Mouse (Mus musculus) CH12.LX (cell line): ENCODE measurements around the gene Spred2. TPM values are rescaled to one million over a fixed set of nuclear protein-coding genes. Genes with fewer than 3 reads are reported as not detected.

ENCODE experiments used
- DNase-seq: peaks from one replicate; pipeline ENCODE4 v3.0.0-alpha.2; 2013; ENCODE audit errors: extremely low read depth
- H3K27ac ChIP-seq: 2 replicates; pipeline ENCODE4 v1.5.1; 2012; ENCODE audit warnings: low read depth, mild to moderate bottlenecking, control low read depth, moderate library complexity; ENCODE audit not compliant: insufficient read depth
- H3K27me3 ChIP-seq: replicated peaks from 2 replicates; pipeline ENCODE3; 2012; ENCODE audit warnings: inconsistent platforms
- H3K36me3 ChIP-seq, 2 experiments: replicated peaks in 1 of 2; 2 replicates each; pipeline versions ENCODE3 to v1.6.1; 2012; ENCODE audit warnings: inconsistent platforms in 1 of 2, low read length in 1 of 2, mild to moderate bottlenecking in 1 of 2, mixed read lengths in 1 of 2, moderate library complexity in 1 of 2; ENCODE audit not compliant: control insufficient read depth in 1 of 2, insufficient read depth in 1 of 2
- H3K4me1 ChIP-seq, 2 experiments: 2 replicates each; pipeline ENCODE4 v1.6.1; 2012; ENCODE audit warnings: inconsistent platforms in 1 of 2, moderate library complexity in 1 of 2; ENCODE audit not compliant: insufficient read depth in 2 of 2, control insufficient read depth in 1 of 2
- H3K4me2 ChIP-seq: 2 replicates; pipeline ENCODE4 v1.6.1; 2012; ENCODE audit warnings: low read depth, mild to moderate bottlenecking, control low read depth; ENCODE audit not compliant: poor library complexity, insufficient read depth, severe bottlenecking
- H3K4me3 ChIP-seq, 3 experiments: fragments of 150-350 bp in 1 of 3; sonication (generic) in 1 of 3; replicated peaks in 1 of 3; 2 replicates each; pipeline versions ENCODE3 to v1.5.1; 2011 to 2012; ENCODE audit warnings: low read depth in 2 of 3, low read length in 2 of 3, mild to moderate bottlenecking in 2 of 3, moderate library complexity in 2 of 3, control low read depth in 1 of 3, improper control_type of control experiment in 1 of 3, inconsistent platforms in 1 of 3, mixed read lengths in 1 of 3; ENCODE audit not compliant: poor library complexity in 1 of 3
- H3K79me2 ChIP-seq: replicated peaks from 2 replicates; pipeline ENCODE4 v1.6.1; 2012; ENCODE audit warnings: mild to moderate bottlenecking, moderate library complexity; ENCODE audit not compliant: control insufficient read depth, poor library complexity, insufficient read depth, severe bottlenecking; ENCODE audit errors: extremely low read depth
- H3K9ac ChIP-seq: 2 replicates; pipeline ENCODE4 v1.6.1; 2012; ENCODE audit warnings: low read depth, mild to moderate bottlenecking, control low read depth, moderate library complexity; ENCODE audit not compliant: insufficient read depth
- H3K9me3 ChIP-seq: replicated peaks from 2 replicates; pipeline ENCODE3; 2012; ENCODE audit warnings: low read length, inconsistent platforms, mixed read lengths
- BHLHE40 ChIP-seq: IDR thresholded peaks from 2 replicates; pipeline ENCODE4 v1.6.1; 2011; ENCODE audit warnings: mild to moderate bottlenecking, low read depth, low read length, improper control_type of control experiment
- CHD1 ChIP-seq: IDR thresholded peaks from 2 replicates; pipeline ENCODE4 v1.6.1; 2012; ENCODE audit warnings: low read depth, low read length, improper control_type of control experiment, inconsistent platforms
- CHD2 ChIP-seq: IDR thresholded peaks from 2 replicates; pipeline ENCODE4 v1.6.1; 2011; ENCODE audit warnings: low read length, improper control_type of control experiment
- CTCF ChIP-seq, 2 experiments: IDR thresholded peaks in 1 of 2; conservative IDR thresholded peaks in 1 of 2; 2 replicates each; pipeline ENCODE4 v1.5.1; 2011 to 2012; ENCODE audit warnings: low read depth in 2 of 2, low read length in 2 of 2, improper control_type of control experiment in 1 of 2, inconsistent platforms in 1 of 2, mild to moderate bottlenecking in 1 of 2, moderate library complexity in 1 of 2
- E2F4 ChIP-seq: IDR thresholded peaks from 2 replicates; pipeline ENCODE4 v1.6.1; 2011; ENCODE audit warnings: low read depth, low read length, improper control_type of control experiment; ENCODE audit not compliant: insufficient replicate concordance
- ELF1 ChIP-seq: IDR thresholded peaks from 2 replicates; pipeline ENCODE4 v1.6.1; 2014; ENCODE audit warnings: low read depth, mild to moderate bottlenecking, inconsistent platforms, low read length, improper control_type of control experiment
- ETS1 ChIP-seq: conservative IDR thresholded peaks from 2 replicates; pipeline ENCODE4 v1.6.1; 2012; ENCODE audit warnings: low read depth, mild to moderate bottlenecking, inconsistent platforms, low read length, improper control_type of control experiment, moderate library complexity
- GABPA ChIP-seq: IDR thresholded peaks from 2 replicates; pipeline ENCODE4 v1.6.1; 2012; ENCODE audit warnings: low read depth, low read length, improper control_type of control experiment, inconsistent platforms; ENCODE audit not compliant: insufficient replicate concordance
- HCFC1 ChIP-seq: IDR thresholded peaks from 2 replicates; pipeline ENCODE4 v1.6.1; 2012; ENCODE audit warnings: low read depth, mild to moderate bottlenecking, inconsistent platforms, low read length, improper control_type of control experiment
- MAFK ChIP-seq: IDR thresholded peaks from 2 replicates; pipeline ENCODE4 v1.6.1; 2011; ENCODE audit warnings: low read length, improper control_type of control experiment; ENCODE audit not compliant: insufficient replicate concordance
- MAX ChIP-seq: IDR thresholded peaks from 2 replicates; pipeline ENCODE4 v1.6.1; 2011; ENCODE audit warnings: low read length, improper control_type of control experiment
- MEF2A ChIP-seq: IDR thresholded peaks from 2 replicates; pipeline ENCODE4 v1.6.1; 2014; ENCODE audit warnings: low read depth, mild to moderate bottlenecking, inconsistent platforms, low read length, improper control_type of control experiment, borderline replicate concordance
- MXI1 ChIP-seq: IDR thresholded peaks from 2 replicates; pipeline ENCODE4 v1.6.1; 2011; ENCODE audit warnings: mild to moderate bottlenecking, low read depth, low read length, improper control_type of control experiment
- MYC ChIP-seq: IDR thresholded peaks from 2 replicates; pipeline ENCODE4 v1.6.1; 2011; ENCODE audit warnings: low read depth, mild to moderate bottlenecking, improper control_type of control experiment, low read length
- NRF1 ChIP-seq: IDR thresholded peaks from 2 replicates; pipeline ENCODE4 v1.6.1; 2014; ENCODE audit warnings: low read depth, mild to moderate bottlenecking, inconsistent platforms, low read length, improper control_type of control experiment, moderate library complexity
- POLR2A ChIP-seq: IDR thresholded peaks from 2 replicates; pipeline ENCODE4 v1.6.1; 2011; ENCODE audit warnings: low read depth, mild to moderate bottlenecking, improper control_type of control experiment, low read length
- POLR2AphosphoS2 ChIP-seq: IDR thresholded peaks from 2 replicates; pipeline ENCODE4 v1.6.1; 2011; ENCODE audit warnings: low read depth, low read length, improper control_type of control experiment
- RCOR1 ChIP-seq: conservative IDR thresholded peaks from 2 replicates; pipeline ENCODE4 v1.6.1; 2012; ENCODE audit warnings: low read depth, mild to moderate bottlenecking, inconsistent platforms, low read length, improper control_type of control experiment
- SMC3 ChIP-seq: IDR thresholded peaks from 2 replicates; pipeline ENCODE4 v1.6.1; 2011; ENCODE audit warnings: low read depth, low read length, improper control_type of control experiment
- TBP ChIP-seq: conservative IDR thresholded peaks from 2 replicates; pipeline ENCODE4 v1.6.1; 2011; ENCODE audit warnings: low read depth, low read length, improper control_type of control experiment
- TCF12 ChIP-seq: IDR thresholded peaks from 2 replicates; pipeline ENCODE4 v1.6.1; 2014; ENCODE audit warnings: low read depth, mild to moderate bottlenecking, inconsistent platforms, low read length, improper control_type of control experiment
- UBTF ChIP-seq: IDR thresholded peaks from 2 replicates; pipeline ENCODE4 v1.6.1; 2012; ENCODE audit warnings: low read depth, mild to moderate bottlenecking, inconsistent platforms, low read length, improper control_type of control experiment, moderate library complexity
- USF1 ChIP-seq: IDR thresholded peaks from 2 replicates; pipeline ENCODE4 v1.6.1; 2014; ENCODE audit warnings: low read depth, mild to moderate bottlenecking, inconsistent platforms, low read length, improper control_type of control experiment
- USF2 ChIP-seq: conservative IDR thresholded peaks from 2 replicates; pipeline ENCODE4 v1.6.1; 2011; ENCODE audit warnings: low read depth, low read length, improper control_type of control experiment
- ZC3H11A ChIP-seq: IDR thresholded peaks from 2 replicates; pipeline ENCODE4 v1.6.1; 2012; ENCODE audit warnings: low read depth, mild to moderate bottlenecking, inconsistent platforms, low read length, improper control_type of control experiment
- ZKSCAN1 ChIP-seq: IDR thresholded peaks from 2 replicates; pipeline ENCODE4 v1.6.1; 2012; ENCODE audit warnings: low read depth, inconsistent platforms, low read length, improper control_type of control experiment, borderline replicate concordance
- dilution Hi-C: fragments of 300-500 bp; cut with MboI; formaldehyde crosslinking; loops from 2 replicates; pipeline ENCODE4 v1.14.3; 2020; ENCODE audit warnings: low sequenced_read_pairs; ENCODE audit not compliant: extremely low pct_unique_long_range_greater_than_20kb, extremely low pct_ligation_motif_present
- in situ Hi-C: fragments of 300-500 bp; cut with MboI; formaldehyde crosslinking; loops from 3 replicates; pipeline ENCODE4 v1.14.3; 2019; ENCODE audit warnings: low sequenced_read_pairs, low pct_ligation_motif_present, low pct_unique_long_range_greater_than_20kb, mixed read lengths
- polyA plus RNA-seq: library from polyadenylated mRNA; unstranded; fragments of >175 nt; gene quantifications from 2 replicates; pipeline ENCODE4 v1.2.1, GENCODE M21; 2012; ENCODE audit warnings: low read depth; ENCODE audit not compliant: insufficient read length
- total RNA-seq, 2 experiments: library from RNA; depleted of rRNA; stranded (reverse); fragments of 300-350 nt in 1 of 2; fragments of >200 nt in 1 of 2; gene quantifications; 2 replicates each; pipeline ENCODE4 v1.2.3; 2012 to 2014

Spred2 gene
- total and polyA plus RNA-seq, 3 experiments: 1.4 to 15.8 (median 4.2) TPM

GRCm38 (mm10) chr11:19877239-19877915, 46.8 kb upstream of the Spred2 start:
- in situ Hi-C loops: no loop called here
- Histone ChIP-seq H3K27ac (no peak overlapping the region), H3K9ac (no peak overlapping the region), H3K4me2 (no peak overlapping the region), H3K36me3 (no peaks in the 10 kb centered on the region), H3K27me3 (no peaks in the 10 kb centered on the region), H3K9me3 (no peaks in the 10 kb centered on the region), H3K4me3 (no peak overlapping the region), H3K4me1 (0 out of 4 replicates have a peak, but pooled peaks cover 0 to 2% of the 10 kb centered on the region in 2 experiments), H3K79me2 (no peaks in the 10 kb centered on the region)
- no peak for TF ChIP-seq RCOR1
- TF ChIP-seq NRF1: no peak
- no peak for TF ChIP-seq USF2
- no peak for TF ChIP-seq TBP
- TF ChIP-seq E2F4: no peak
- no peak for TF ChIP-seq CTCF (conservative IDR thresholded peaks at IDR 0.05 in 1 of 2, IDR thresholded peaks at IDR 0.05 in 1 of 2; ENCODE audit: low read depth in 2 of 2, low read length in 2 of 2)
- TF ChIP-seq ZKSCAN1: no peak
- no peak for TF ChIP-seq MXI1
- no peak for TF ChIP-seq UBTF
- no peak for TF ChIP-seq CHD2
- TF ChIP-seq MEF2A: no peak
- no peak for TF ChIP-seq BHLHE40
- no peak for TF ChIP-seq GABPA
- DNase-seq: no peak
- dilution Hi-C loops: no loop called here

GRCm38 (mm10) chr11:19881342-19881741, 42.8 kb upstream of the Spred2 start:
- Histone ChIP-seq H3K4me1 (no peaks in the 10 kb centered on the region), H3K9ac (no peak overlapping the region), H3K36me3 (no peaks in the 10 kb centered on the region), H3K27me3 (no peaks in the 10 kb centered on the region), H3K4me2 (no peak overlapping the region), H3K27ac (no peak overlapping the region), H3K4me3 (no peak overlapping the region), H3K9me3 (no peaks in the 10 kb centered on the region), H3K79me2 (no peaks in the 10 kb centered on the region)
- in situ Hi-C loops: no loop called here
- no peak for DNase-seq
- TF ChIP-seq MAFK (no peak), USF1 (no peak), RCOR1 (no peak), NRF1 (no peak), SMC3 (no peak), ZC3H11A (no peak), POLR2AphosphoS2 (no peak), ETS1 (no peak), ELF1 (no peak), POLR2A (no peak), UBTF (no peak), MYC (no peak), HCFC1 (no peak), TCF12 (no peak), CHD1 (no peak), MXI1 (no peak), MAX (no peak)
- dilution Hi-C loops: no loop called here
